Mouse (Mus musculus): ENCODE measurements around the gene Sobp. TPM values are rescaled to one million over a fixed set of nuclear protein-coding genes. Genes with fewer than 3 reads are reported as not detected.

The Sobp gene
- total and polyA plus RNA-seq, 3 experiments = under 0.01 TPM; not detected in 2

DNA sequence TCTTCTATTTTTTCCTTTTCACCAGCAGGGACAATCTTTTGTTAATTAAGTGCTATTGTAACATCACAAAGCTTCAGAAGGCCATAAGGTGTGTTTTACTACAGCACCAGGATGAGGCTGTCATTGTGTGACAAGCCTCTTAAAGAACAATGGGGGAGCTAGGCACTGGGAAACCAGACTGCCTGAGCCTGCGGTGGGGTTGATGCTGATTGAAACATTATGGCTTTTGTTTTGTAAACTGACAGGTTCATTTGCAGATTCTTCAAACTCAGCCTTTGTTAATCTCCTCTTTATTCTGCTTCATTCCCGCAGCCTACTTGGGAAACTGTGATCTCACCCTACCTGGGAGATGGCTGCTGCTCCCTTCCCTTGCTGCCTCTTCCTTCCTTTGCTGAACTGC lies 206.0 kb downstream of the Sobp start:
- Histone ChIP-seq H3K27me3 (ENCODE audit: insufficient read depth, low read length) (no peaks in the 10 kb centered on the region), H3K4me1 (ENCODE audit: insufficient read depth, low read depth, low read length) (no peaks in the 10 kb centered on the region), H3K4me3 (ENCODE audit: low read depth, low read length) (no peak overlapping the region), H3K36me3 (replicated peaks) (no peaks in the 10 kb centered on the region), H3K9me3 (replicated peaks) (no peaks in the 10 kb centered on the region)
- no peak for DNase-seq (ENCODE audit: low spot score)
- no peak for TF ChIP-seq GATA2 (IDR thresholded peaks at IDR 0.05; ENCODE audit: borderline replicate concordance, low read depth, low read length)
- TF ChIP-seq POLR2AphosphoS5 (IDR thresholded peaks at IDR 0.05; ENCODE audit: insufficient replicate concordance, low read depth, low read length) = no peak
- no peak for TF ChIP-seq GATA1 (IDR thresholded peaks at IDR 0.05; ENCODE audit: borderline replicate concordance, low read length)
- TF ChIP-seq TAL1 (conservative IDR thresholded peaks at IDR 0.05; ENCODE audit: low read depth, low read length) = no peak
- no peak for TF ChIP-seq CTCF (IDR thresholded peaks at IDR 0.05; ENCODE audit: low read depth, low read length)
- ATAC-seq (ENCODE audit: extremely low read depth, insufficient number of reproducible peaks, low FRiP score, poor library complexity, severe bottlenecking) = no peak

DNA sequence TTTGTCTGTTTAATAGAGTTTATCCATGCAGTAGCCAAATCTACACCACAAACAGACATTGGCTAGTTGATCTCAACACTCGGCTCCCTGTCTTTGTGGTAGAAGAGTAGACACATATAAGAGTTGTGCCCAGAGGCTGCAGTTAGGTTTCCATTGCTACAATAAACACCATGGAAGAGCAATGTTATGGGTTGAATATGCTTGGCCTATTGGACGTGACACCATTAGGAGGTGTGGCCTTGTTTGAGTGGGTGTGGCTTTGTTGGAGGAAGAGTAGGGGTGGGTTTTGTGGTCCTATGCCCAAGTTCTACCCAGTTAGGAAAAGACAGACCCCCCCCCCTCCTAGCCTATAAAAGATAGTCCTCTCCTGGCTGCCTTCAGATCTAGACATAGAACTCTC lies 211.3 kb downstream of the Sobp start:
- ATAC-seq (ENCODE audit: extremely low read depth, insufficient number of reproducible peaks, low FRiP score, poor library complexity, severe bottlenecking) (no peak), DNase-seq (ENCODE audit: low spot score) (no peak)
- no peaks in the 10 kb centered on the region for H3K4me1 ChIP-seq (ENCODE audit: insufficient read depth, low read depth, low read length)
- TF ChIP-seq GATA2 (IDR thresholded peaks at IDR 0.05; ENCODE audit: borderline replicate concordance, low read depth, low read length) = no peak
- TF ChIP-seq GATA1 (IDR thresholded peaks at IDR 0.05; ENCODE audit: borderline replicate concordance, low read length) = no peak
- no peak for TF ChIP-seq POLR2AphosphoS5 (IDR thresholded peaks at IDR 0.05; ENCODE audit: insufficient replicate concordance, low read depth, low read length)
- no peak for TF ChIP-seq CTCF (IDR thresholded peaks at IDR 0.05; ENCODE audit: low read depth, low read length)
- no peak for TF ChIP-seq TAL1 (conservative IDR thresholded peaks at IDR 0.05; ENCODE audit: low read depth, low read length)
- H3K36me3 ChIP-seq (replicated peaks) = no peaks in the 10 kb centered on the region
- no peaks in the 10 kb centered on the region for H3K9me3 ChIP-seq (replicated peaks)
- no peaks in the 10 kb centered on the region for H3K27me3 ChIP-seq (ENCODE audit: insufficient read depth, low read length)
- no peak overlapping the region for H3K4me3 ChIP-seq (ENCODE audit: low read depth, low read length)

DNA sequence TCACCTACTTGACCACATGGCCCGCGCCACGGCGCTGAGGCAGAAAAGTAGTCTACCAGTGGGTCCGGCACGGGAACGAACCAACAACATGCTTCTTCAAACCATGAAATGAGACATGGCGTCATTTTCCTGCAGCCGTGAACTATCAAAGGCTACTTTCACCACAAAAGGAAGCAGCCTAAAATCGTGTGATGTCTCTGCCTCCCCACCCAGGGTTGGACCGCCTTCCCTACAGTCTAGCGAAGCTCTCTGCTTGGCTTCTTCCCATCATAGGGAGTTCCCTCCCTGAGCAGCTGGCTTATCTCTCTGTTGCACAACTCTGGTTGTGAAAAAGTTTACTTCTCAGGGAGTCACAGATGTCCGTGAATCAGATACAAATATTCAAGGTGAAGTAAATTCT lies 211.7 kb downstream of the Sobp start:
- Histone ChIP-seq H3K36me3 (replicated peaks) (no peaks in the 10 kb centered on the region), H3K4me3 (ENCODE audit: low read depth, low read length) (no peak overlapping the region), H3K27me3 (ENCODE audit: insufficient read depth, low read length) (no peaks in the 10 kb centered on the region), H3K9me3 (replicated peaks) (no peaks in the 10 kb centered on the region), H3K4me1 (ENCODE audit: insufficient read depth, low read depth, low read length) (no peaks in the 10 kb centered on the region)
- DNase-seq (ENCODE audit: low spot score) = no peak
- ATAC-seq (ENCODE audit: extremely low read depth, insufficient number of reproducible peaks, low FRiP score, poor library complexity, severe bottlenecking) = no peak
- TF ChIP-seq CTCF (IDR thresholded peaks at IDR 0.05; ENCODE audit: low read depth, low read length) = no peak
- TF ChIP-seq POLR2AphosphoS5 (IDR thresholded peaks at IDR 0.05; ENCODE audit: insufficient replicate concordance, low read depth, low read length) = no peak
- TF ChIP-seq GATA2 (IDR thresholded peaks at IDR 0.05; ENCODE audit: borderline replicate concordance, low read depth, low read length) = no peak
- no peak for TF ChIP-seq TAL1 (conservative IDR thresholded peaks at IDR 0.05; ENCODE audit: low read depth, low read length)
- TF ChIP-seq GATA1 (IDR thresholded peaks at IDR 0.05; ENCODE audit: borderline replicate concordance, low read length) = no peak

DNA sequence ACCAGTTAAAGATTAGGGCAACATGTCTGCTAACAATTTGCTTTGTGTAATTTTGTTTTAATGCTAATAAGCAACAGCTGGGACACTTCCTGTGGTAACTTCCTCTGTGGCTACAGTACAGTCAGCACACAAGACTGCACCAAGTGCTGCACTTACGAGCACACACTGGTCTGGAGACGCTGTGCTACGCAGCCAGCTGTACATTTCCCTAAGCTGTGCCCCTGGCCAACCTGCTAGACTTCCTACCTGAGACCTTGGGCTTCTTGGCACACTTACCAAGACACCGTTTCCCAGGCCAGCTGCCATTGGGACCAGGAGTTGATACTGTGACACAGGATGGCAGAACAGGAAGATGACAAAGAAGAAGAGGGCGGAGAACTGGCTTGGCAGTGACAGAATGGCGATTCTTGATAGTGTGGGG lies 212.1 kb downstream of the Sobp start:
- Histone ChIP-seq H3K4me3 (ENCODE audit: low read depth, low read length) (no peak overlapping the region), H3K27me3 (ENCODE audit: insufficient read depth, low read length) (no peaks in the 10 kb centered on the region), H3K9me3 (replicated peaks) (no peaks in the 10 kb centered on the region), H3K36me3 (replicated peaks) (no peaks in the 10 kb centered on the region), H3K4me1 (ENCODE audit: insufficient read depth, low read depth, low read length) (no peaks in the 10 kb centered on the region)
- no peak for ATAC-seq (ENCODE audit: extremely low read depth, insufficient number of reproducible peaks, low FRiP score, poor library complexity, severe bottlenecking)
- TF ChIP-seq GATA2 (IDR thresholded peaks at IDR 0.05; ENCODE audit: borderline replicate concordance, low read depth, low read length) = no peak
- no peak for TF ChIP-seq GATA1 (IDR thresholded peaks at IDR 0.05; ENCODE audit: borderline replicate concordance, low read length)
- no peak for TF ChIP-seq TAL1 (conservative IDR thresholded peaks at IDR 0.05; ENCODE audit: low read depth, low read length)
- TF ChIP-seq POLR2AphosphoS5 (IDR thresholded peaks at IDR 0.05; ENCODE audit: insufficient replicate concordance, low read depth, low read length) = no peak
- no peak for TF ChIP-seq CTCF (IDR thresholded peaks at IDR 0.05; ENCODE audit: low read depth, low read length)
- no peak for DNase-seq (ENCODE audit: low spot score)

DNA sequence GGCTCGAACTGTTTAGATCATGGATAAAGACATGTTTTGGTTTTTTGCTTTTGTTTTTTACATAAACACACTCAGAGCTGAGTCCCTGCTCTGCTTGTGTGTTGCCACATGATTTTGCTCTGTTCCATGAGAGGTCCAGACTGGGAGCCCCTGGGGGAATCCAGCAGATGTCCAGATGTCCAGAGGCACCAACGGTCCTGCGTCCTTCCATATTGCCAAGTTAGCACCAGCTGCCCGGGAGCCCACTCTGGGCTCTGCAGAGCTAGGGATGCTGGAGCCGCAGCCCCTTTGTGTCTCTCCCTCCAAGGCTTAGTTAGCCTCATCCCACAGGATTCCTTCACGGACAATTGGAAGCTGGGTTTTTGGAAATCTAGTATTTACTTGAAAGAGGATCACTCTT lies 212.6 kb downstream of the Sobp start:
- Histone ChIP-seq H3K36me3 (replicated peaks) (no peaks in the 10 kb centered on the region), H3K9me3 (replicated peaks) (no peaks in the 10 kb centered on the region), H3K4me1 (ENCODE audit: insufficient read depth, low read depth, low read length) (no peaks in the 10 kb centered on the region), H3K27me3 (ENCODE audit: insufficient read depth, low read length) (no peaks in the 10 kb centered on the region), H3K4me3 (ENCODE audit: low read depth, low read length) (no peak overlapping the region)
- no peak for TF ChIP-seq GATA2 (IDR thresholded peaks at IDR 0.05; ENCODE audit: borderline replicate concordance, low read depth, low read length)
- TF ChIP-seq POLR2AphosphoS5 (IDR thresholded peaks at IDR 0.05; ENCODE audit: insufficient replicate concordance, low read depth, low read length) = no peak
- no peak for TF ChIP-seq GATA1 (IDR thresholded peaks at IDR 0.05; ENCODE audit: borderline replicate concordance, low read length)
- no peak for TF ChIP-seq CTCF (IDR thresholded peaks at IDR 0.05; ENCODE audit: low read depth, low read length)
- TF ChIP-seq TAL1 (conservative IDR thresholded peaks at IDR 0.05; ENCODE audit: low read depth, low read length) = no peak
- ATAC-seq (ENCODE audit: extremely low read depth, insufficient number of reproducible peaks, low FRiP score, poor library complexity, severe bottlenecking) (no peak), DNase-seq (ENCODE audit: low spot score) (no peak)

DNA sequence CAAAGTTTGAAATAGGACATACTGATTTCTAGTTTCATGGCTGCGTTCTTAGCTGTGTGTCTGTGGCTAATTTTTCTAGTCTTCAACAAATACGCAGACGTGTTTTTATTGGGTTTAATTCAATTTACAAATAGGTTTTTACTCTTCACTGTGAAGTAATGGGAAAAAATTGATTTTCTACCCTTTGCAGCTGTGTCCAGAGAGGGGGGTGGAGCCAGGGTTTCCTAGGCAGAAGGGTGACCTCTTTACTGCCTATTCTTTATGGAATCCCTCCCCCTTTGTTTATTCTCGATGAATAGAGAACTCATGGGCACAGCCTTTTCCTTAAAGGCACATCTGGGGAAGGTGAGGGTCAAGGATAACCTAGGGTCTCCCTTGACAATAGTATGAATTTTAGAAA lies 215.6 kb downstream of the Sobp start:
- DNase-seq (ENCODE audit: low spot score) = no peak
- no peak overlapping the region for H3K4me3 ChIP-seq (ENCODE audit: low read depth, low read length)
- TF ChIP-seq GATA2 (IDR thresholded peaks at IDR 0.05; ENCODE audit: borderline replicate concordance, low read depth, low read length) = no peak
- no peak for TF ChIP-seq CTCF (IDR thresholded peaks at IDR 0.05; ENCODE audit: low read depth, low read length)
- TF ChIP-seq TAL1 (conservative IDR thresholded peaks at IDR 0.05; ENCODE audit: low read depth, low read length) = no peak
- no peak for TF ChIP-seq GATA1 (IDR thresholded peaks at IDR 0.05; ENCODE audit: borderline replicate concordance, low read length)
- no peak for TF ChIP-seq POLR2AphosphoS5 (IDR thresholded peaks at IDR 0.05; ENCODE audit: insufficient replicate concordance, low read depth, low read length)
- no peaks in the 10 kb centered on the region for H3K9me3 ChIP-seq (replicated peaks)
- no peaks in the 10 kb centered on the region for H3K27me3 ChIP-seq (ENCODE audit: insufficient read depth, low read length)
- H3K4me1 ChIP-seq (ENCODE audit: insufficient read depth, low read depth, low read length) = no peaks in the 10 kb centered on the region
- no peak for ATAC-seq (ENCODE audit: extremely low read depth, insufficient number of reproducible peaks, low FRiP score, poor library complexity, severe bottlenecking)
- no peaks in the 10 kb centered on the region for H3K36me3 ChIP-seq (replicated peaks)
